Mouse (Mus musculus) kidney, adult 2 months (tissue): Measurements from ENCODE around the gene Pdap1.

Experiments
- CTCF ChIP-seq: fragments of 200-500 bp; conservative IDR thresholded peaks from 2 replicates; pipeline ENCODE4 v1.5.1; 2011; ENCODE audit warnings: low read depth, mild to moderate bottlenecking, control low read depth, low read length, moderate library complexity, mixed read lengths; ENCODE audit not compliant: insufficient read depth, insufficient read length
- POLR2A ChIP-seq: fragments of 200-500 bp; IDR thresholded peaks from one replicate; pipeline ENCODE4 v1.6.1; 2011; ENCODE audit warnings: low read depth, low read length, control low read depth

- no peak for TF ChIP-seq POLR2A
- TF ChIP-seq CTCF: no peak
Measured at GRCm38 (mm10) chr5:145112566-145112965, 27.5 kb downstream of the Pdap1 start.
